17 mouse cellular contexts compared by ENCODE assay signal in the genomic region with DNA sequence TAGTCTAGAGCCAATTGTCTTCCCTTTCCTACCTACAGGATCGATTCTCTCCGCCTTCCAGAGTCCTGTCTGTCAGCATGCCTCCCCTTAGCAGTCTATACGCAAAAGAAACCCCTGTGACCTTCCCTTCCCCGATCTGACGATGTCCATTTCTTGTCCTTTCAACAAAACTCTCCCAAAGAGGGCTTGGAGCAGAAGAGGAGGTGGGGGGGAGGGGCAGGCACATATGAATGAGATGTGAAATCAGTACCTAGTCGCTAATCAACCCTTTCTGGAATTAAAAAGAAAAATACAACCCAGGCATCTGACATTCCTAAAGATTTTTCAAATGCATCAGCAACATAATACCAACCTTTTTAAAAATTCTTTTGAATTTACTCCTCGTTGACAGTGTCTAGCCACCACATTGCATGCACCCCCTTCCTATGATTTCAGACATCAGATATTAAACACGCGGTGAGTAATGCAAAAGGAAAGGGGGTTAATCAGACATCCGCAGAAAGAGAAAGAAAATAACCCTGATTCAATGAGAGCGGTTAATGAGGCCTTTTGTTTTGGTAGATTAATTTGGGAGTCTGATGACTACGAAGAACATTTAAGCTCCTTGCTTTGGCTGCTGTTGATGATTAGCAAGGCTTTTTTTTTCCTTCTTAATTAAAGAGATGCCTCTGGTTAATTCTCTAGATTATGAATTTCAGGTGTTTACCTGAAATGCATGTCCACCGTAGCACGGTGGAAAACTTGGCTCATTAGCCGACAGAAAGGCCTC. TPM values are rescaled to one million over a fixed set of nuclear protein-coding genes. Genes with fewer than 3 reads are reported as not detected.
DNase-seq lines count a peak whose midpoint lies in the region; ATAC-seq and TF ChIP-seq lines count a peak whose summit lies in the region.
"Had no signal": no experiment of that assay in that cellular context is flagged by ENCODE, and none has a peak within 500 bp of the region (broad histone marks: within the 10 kb centered on the region; RNA-seq: fewer than 3 reads in every experiment).

No protein-coding gene starts in this region.

- no peak overlapping the region for H3K4me2 ChIP-seq in neural tube, embryonic 11.5 days (ENCODE audit: low read depth)
- H3K4me2 ChIP-seq in forebrain, embryonic 11.5 days (ENCODE audit: low read depth, low read length, severe bottlenecking) = peak overlapping the region; percentile 8
- H3K4me2 ChIP-seq in midbrain, embryonic 12.5 days (replicated peaks) = peak overlapping the region; percentile 7; the same call in 1 of the 2 replicates
- H3K4me2 ChIP-seq: kidney, embryonic 15.5 days; limb, embryonic 13.5 days had no signal

- no peak for ATAC-seq in neural tube, embryonic 11.5 days (ENCODE audit: insufficient read depth, low FRiP score, low TSS enrichment)
- ATAC-seq in forebrain, embryonic 11.5 days (replicated peaks; ENCODE audit: low FRiP score) = 0 out of 2 replicates have a peak, but pooled peaks have one; percentile 30
- no peak for ATAC-seq in midbrain, embryonic 12.5 days (ENCODE audit: low FRiP score, low read depth)
- ATAC-seq: liver, postnatal 0 days had no signal

- H3K9me3 ChIP-seq in neural tube, embryonic 11.5 days (ENCODE audit: control insufficient read depth, low read length) = no peaks in the 10 kb centered on the region
- no peaks in the 10 kb centered on the region for H3K9me3 ChIP-seq in forebrain, embryonic 11.5 days (ENCODE audit: control insufficient read depth, low read length)
- no peaks in the 10 kb centered on the region for H3K9me3 ChIP-seq in midbrain, embryonic 12.5 days
- H3K9me3 ChIP-seq: heart, embryonic 10.5 days; kidney, embryonic 15.5 days; limb, embryonic 13.5 days had no signal

- no peak overlapping the region for H3K9ac ChIP-seq in neural tube, embryonic 11.5 days (ENCODE audit: low read length)
- H3K9ac ChIP-seq in forebrain, embryonic 11.5 days (ENCODE audit: low read length) = no peak overlapping the region
- H3K9ac ChIP-seq in midbrain, embryonic 12.5 days (replicated peaks) = no peak overlapping the region
- H3K9ac ChIP-seq: kidney, embryonic 15.5 days; limb, embryonic 13.5 days; liver, postnatal 0 days had no signal

- H3K27ac ChIP-seq in neural tube, embryonic 11.5 days (ENCODE audit: low read depth, low read length) = no peak overlapping the region
- H3K27ac ChIP-seq in forebrain, embryonic 11.5 days (ENCODE audit: low read depth, low read length) = 0 out of 2 replicates have a peak overlapping the region, but pooled peaks have one; percentile 20
- H3K27ac ChIP-seq in midbrain, embryonic 12.5 days (replicated peaks) = no peak overlapping the region
- H3K27ac ChIP-seq in gastrocnemius, adult 2 months = no peak overlapping the region
- H3K27ac ChIP-seq: heart, embryonic 10.5 days; kidney, embryonic 15.5 days; limb, embryonic 13.5 days had no signal

- intact Hi-C loops in gastrocnemius, adult 2 months (cut with DNase I) = no loop called here

- no peak overlapping the region for H3K4me3 ChIP-seq in neural tube, embryonic 11.5 days (ENCODE audit: low read depth, low read length)
- H3K4me3 ChIP-seq in forebrain, embryonic 11.5 days (ENCODE audit: low read depth, low read length) = no peak overlapping the region
- no peak overlapping the region for H3K4me3 ChIP-seq in midbrain, embryonic 12.5 days
- H3K4me3 ChIP-seq in gastrocnemius, adult 2 months = no peak overlapping the region
- H3K4me3 ChIP-seq: heart, embryonic 10.5 days; kidney, embryonic 15.5 days; limb, embryonic 13.5 days had no signal

- DNase-seq in neural tube, embryonic 11.5 days (ENCODE audit: low spot score) = peak; percentile 0
- no peak for DNase-seq in neural tube, embryonic 10.5 days (ENCODE audit: extremely low spot score, low spot score)
- DNase-seq in forebrain, embryonic 11.5 days (ENCODE audit: low spot score) = peak; percentile 61
- DNase-seq in retina, postnatal 7 days (ENCODE audit: low read depth, low spot score) = peak; percentile 29
- DNase-seq in gastrocnemius, adult 2 months = no peak
- no peak for DNase-seq in spleen, postnatal 36 days (ENCODE audit: low spot score in 2 of 2)
- no peak for DNase-seq in left cerebral cortex, adult 9 months (ENCODE audit: low spot score in 2 of 2)
- DNase-seq: adrenal gland, postnatal 10 days; cerebellum, adult 9-11 months; layer of hippocampus, adult 9-11 months; liver, postnatal 0 days; lung, postnatal 4 days; thymus, postnatal 36 days had no signal

- H3K36me3 ChIP-seq in neural tube, embryonic 11.5 days (ENCODE audit: control insufficient read depth, insufficient read depth, low read length) = no peaks in the 10 kb centered on the region
- H3K36me3 ChIP-seq in forebrain, embryonic 11.5 days (ENCODE audit: control insufficient read depth, insufficient read depth, low read length) = no peaks in the 10 kb centered on the region
- peaks cover under 1% of the 10 kb centered on the region; the same call in 1 of the 2 replicates for H3K36me3 ChIP-seq in midbrain, embryonic 12.5 days

- no peaks in the 10 kb centered on the region for H3K4me1 ChIP-seq in neural tube, embryonic 11.5 days (ENCODE audit: control insufficient read depth, insufficient read depth, low read length)
- peaks cover 3% of the 10 kb centered on the region; the same call in 1 of the 2 replicates for H3K4me1 ChIP-seq in forebrain, embryonic 11.5 days (replicated peaks; ENCODE audit: control insufficient read depth, insufficient read depth, low read length)
- peaks cover 38% of the 10 kb centered on the region for H3K4me1 ChIP-seq in midbrain, embryonic 12.5 days

- no peaks in the 10 kb centered on the region for H3K27me3 ChIP-seq in neural tube, embryonic 11.5 days (ENCODE audit: control insufficient read depth, insufficient read depth, low read length)
- H3K27me3 ChIP-seq in forebrain, embryonic 11.5 days (ENCODE audit: control insufficient read depth, insufficient read depth, low read length) = no peaks in the 10 kb centered on the region
- no peaks in the 10 kb centered on the region for H3K27me3 ChIP-seq in midbrain, embryonic 12.5 days
- H3K27me3 ChIP-seq: kidney, embryonic 15.5 days; limb, embryonic 13.5 days had no signal

- WGBS in neural tube, embryonic 11.5 days = 48% methylated on average over 15 of the region's 15 CpGs
- WGBS in forebrain, embryonic 11.5 days = 13% methylated on average over 15 of the region's 15 CpGs
- 18% methylated on average over 15 of the region's 15 CpGs for WGBS in midbrain, embryonic 12.5 days

- TF ChIP-seq CTCF in gastrocnemius, adult 2 months (IDR thresholded peaks at IDR 0.05) = no peak

RNA-seq across cellular contexts. Expression of gene Slc25a13, which starts 43.6 kb away (rescaled TPM):
- polyA plus RNA-seq in neural tube, embryonic 11.5 days (2014; fragmentation: Nextera tagmentation; extraction: Ambion mirVana) = 32.9 and 33.3 TPM in 2 replicates
- 40.8 and 41.1 TPM in 2 replicates for polyA plus RNA-seq in forebrain, embryonic 11.5 days (2014; fragmentation: Nextera tagmentation; extraction: Ambion mirVana)
- polyA plus RNA-seq in midbrain, embryonic 12.5 days (2016; fragmentation: Nextera tagmentation; extraction: Ambion mirVana) = 22.3 and 23.6 TPM in 2 replicates
- total RNA-seq in gastrocnemius, adult 2 months (2021) = 1 to 10 TPM in 1 of 2 experiments, under 1 TPM in 1; 0.31 to 1.1 TPM

Comparison
In these comparisons a context has a peak if more than half of its experiments do, and no peak if none do; other contexts are left out.
1. DNase-seq: peak in neural tube, embryonic 11.5 days (single experiment), forebrain, embryonic 11.5 days (single experiment) and retina, postnatal 7 days (single experiment); none in neural tube, embryonic 10.5 days (single experiment), gastrocnemius, adult 2 months (single experiment), spleen, postnatal 36 days (0 of 2) and left cerebral cortex, adult 9 months (0 of 2).